Comparison of ENCODE assay signal across 11 mouse cellular contexts in the genomic region with DNA sequence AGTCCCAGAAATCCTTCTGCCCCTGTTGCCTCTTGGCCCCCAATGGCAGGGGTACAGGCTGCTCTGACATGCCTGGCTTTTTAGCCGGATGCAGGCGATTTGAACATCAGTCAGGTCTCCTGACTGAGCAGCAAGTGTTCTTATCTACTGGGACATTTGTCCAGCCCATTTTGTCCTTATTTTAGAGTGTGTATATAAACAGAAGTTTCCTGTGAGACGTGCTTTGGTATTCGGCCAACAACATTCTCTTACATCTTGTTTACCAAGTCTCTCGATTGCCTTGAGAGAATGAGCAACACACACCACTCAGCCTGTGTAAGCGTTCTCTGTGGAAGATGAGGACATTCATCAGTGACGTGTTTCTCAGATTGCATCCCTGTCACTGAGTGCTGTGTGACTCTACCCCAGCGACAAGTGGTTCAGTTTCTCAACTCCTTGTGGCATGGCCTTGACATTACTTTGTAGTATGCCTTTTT. TPM values are rescaled to one million over a fixed set of nuclear protein-coding genes. Genes with fewer than 3 reads are reported as not detected.
DNase-seq lines count a peak whose midpoint lies in the region; ATAC-seq and TF ChIP-seq lines count a peak whose summit lies in the region.
"Had no signal": no experiment of that assay in that cellular context is flagged by ENCODE, and none has a peak within 500 bp of the region (broad histone marks: within the 10 kb centered on the region; RNA-seq: fewer than 3 reads in every experiment).

No protein-coding gene starts in this region.

- ATAC-seq in hindbrain, postnatal 0 days, result no peak
- ATAC-seq in hindbrain, embryonic 11.5 days (ENCODE audit: low FRiP score), result no peak
- ATAC-seq: forebrain, embryonic 15.5 days had no signal

- no peaks in the 10 kb centered on the region for H3K36me3 ChIP-seq in hindbrain, postnatal 0 days (ENCODE audit: insufficient read depth, low read length)
- no peaks in the 10 kb centered on the region for H3K36me3 ChIP-seq in hindbrain, embryonic 11.5 days (ENCODE audit: control insufficient read depth, insufficient read depth, low read length)
- H3K36me3 ChIP-seq: forebrain, embryonic 15.5 days; hindbrain, embryonic 13.5 days had no signal

- no peak for TF ChIP-seq CTCF in hindbrain, postnatal 0 days (IDR thresholded peaks at IDR 0.05; ENCODE audit: low read depth)
- TF ChIP-seq CTCF in lung, adult 2 months (IDR thresholded peaks at IDR 0.05; ENCODE audit: insufficient read depth, low read length), result no peak

- peak; percentile 51; the same call in 1 of the 2 replicates for TF ChIP-seq POLR2A in lung, adult 2 months (IDR thresholded peaks at IDR 0.05; ENCODE audit: borderline replicate concordance, extremely low read depth, low read depth, low read length)

- H3K27ac ChIP-seq in hindbrain, postnatal 0 days, result peak overlapping the region; percentile 38; the same call in 1 of the 2 replicates
- no peak overlapping the region for H3K27ac ChIP-seq in hindbrain, embryonic 11.5 days (ENCODE audit: low read depth, low read length)
- H3K27ac ChIP-seq: forebrain, embryonic 15.5 days; hindbrain, embryonic 13.5 days had no signal

- no peak overlapping the region for H3K9ac ChIP-seq in hindbrain, postnatal 0 days (replicated peaks; ENCODE audit: low read length)
- H3K9ac ChIP-seq in hindbrain, embryonic 11.5 days (ENCODE audit: low read depth, low read length), result no peak overlapping the region
- H3K9ac ChIP-seq: forebrain, embryonic 15.5 days; hindbrain, embryonic 13.5 days had no signal

- no peak overlapping the region for H3K4me2 ChIP-seq in hindbrain, postnatal 0 days (ENCODE audit: low read depth, low read length)
- no peak overlapping the region for H3K4me2 ChIP-seq in hindbrain, embryonic 11.5 days (replicated peaks; ENCODE audit: low read depth, low read length)
- H3K4me2 ChIP-seq: forebrain, embryonic 15.5 days; hindbrain, embryonic 13.5 days had no signal

- H3K9me3 ChIP-seq in hindbrain, postnatal 0 days (ENCODE audit: low read length), result no peaks in the 10 kb centered on the region
- no peaks in the 10 kb centered on the region for H3K9me3 ChIP-seq in hindbrain, embryonic 11.5 days (ENCODE audit: control insufficient read depth, low read length)
- H3K9me3 ChIP-seq: forebrain, embryonic 15.5 days; hindbrain, embryonic 13.5 days had no signal

- WGBS in hindbrain, postnatal 0 days, result 71% methylated on average over 8 of the region's 8 CpGs
- WGBS in hindbrain, embryonic 11.5 days, result 79% methylated on average over 8 of the region's 8 CpGs
- WGBS in lung, adult 2 months, result 17% methylated on average over 8 of the region's 8 CpGs

- no peak for DNase-seq in hindbrain, postnatal 0 days (ENCODE audit: low spot score)
- no peak for DNase-seq in hindbrain, embryonic 11.5 days (ENCODE audit: low spot score)
- peak; percentile 58 for DNase-seq in NIH3T3 (ENCODE audit: low read depth)
- peak; percentile 54 to 72 for DNase-seq in heart, adult 9 months (ENCODE audit: low spot score in 2 of 2)
- DNase-seq in lung, adult 2 months, result peak; percentile 59
- DNase-seq in cerebellum, postnatal 10 days, result no peak
- no peak for DNase-seq in right cerebral cortex, postnatal 4 days
- DNase-seq in ovary, adult 18-20 months (ENCODE audit: low spot score), result no peak
- DNase-seq: thymus, postnatal 14 days had no signal

- no peak overlapping the region for H3K4me3 ChIP-seq in hindbrain, postnatal 0 days (ENCODE audit: low read length)
- H3K4me3 ChIP-seq in hindbrain, embryonic 11.5 days (ENCODE audit: low read depth, low read length), result no peak overlapping the region
- H3K4me3 ChIP-seq in lung, adult 2 months (replicated peaks; ENCODE audit: extremely low read depth, low read depth, low read length), result no peak overlapping the region
- H3K4me3 ChIP-seq: forebrain, embryonic 15.5 days; hindbrain, embryonic 13.5 days had no signal

- no peaks in the 10 kb centered on the region for H3K4me1 ChIP-seq in hindbrain, postnatal 0 days (ENCODE audit: insufficient read depth, low read length)
- no peaks in the 10 kb centered on the region for H3K4me1 ChIP-seq in hindbrain, embryonic 11.5 days (replicated peaks; ENCODE audit: control insufficient read depth, insufficient read depth, low read length)
- H3K4me1 ChIP-seq in lung, adult 2 months (ENCODE audit: control insufficient read depth, insufficient read depth, low read length), result peaks cover 18% of the 10 kb centered on the region

- H3K27me3 ChIP-seq in hindbrain, postnatal 0 days (ENCODE audit: insufficient read depth, low read length), result no peaks in the 10 kb centered on the region
- no peaks in the 10 kb centered on the region for H3K27me3 ChIP-seq in hindbrain, embryonic 11.5 days (ENCODE audit: control insufficient read depth, insufficient read depth, low read length)
- H3K27me3 ChIP-seq: forebrain, embryonic 15.5 days; hindbrain, embryonic 13.5 days had no signal

RNA-seq across cellular contexts. Expression of gene Eif4h, which starts 5.4 kb away (rescaled TPM):
- 472 and 489 TPM in 2 replicates for total RNA-seq in hindbrain, postnatal 0 days (2014; rRNA removed)
- 298 and 304 TPM in 2 replicates for polyA plus RNA-seq in hindbrain, postnatal 0 days (2015; fragmentation: Nextera tagmentation; extraction: Ambion mirVana)
- polyA plus RNA-seq in hindbrain, embryonic 11.5 days (2014; fragmentation: Nextera tagmentation; extraction: Ambion mirVana), result 434 and 445 TPM in 2 replicates
- polyA plus RNA-seq in lung, adult 2 months (2012; rRNA removed), result 243 and 280 TPM in 2 replicates

RNA-seq across cellular contexts. Expression of gene Lat2, which starts 29.9 kb away (rescaled TPM):
- 0.93 and 2.8 TPM in 2 replicates for total RNA-seq in hindbrain, postnatal 0 days (2014; rRNA removed)
- 1.6 and 4.8 TPM in 2 replicates for polyA plus RNA-seq in hindbrain, postnatal 0 days (2015; fragmentation: Nextera tagmentation; extraction: Ambion mirVana)
- 0.77 and 3.1 TPM in 2 replicates for polyA plus RNA-seq in hindbrain, embryonic 11.5 days (2014; fragmentation: Nextera tagmentation; extraction: Ambion mirVana)
- 8.0 and 8.4 TPM in 2 replicates for polyA plus RNA-seq in lung, adult 2 months (2012; rRNA removed)

RNA-seq across cellular contexts. Expression of gene Limk1, which starts 43.7 kb away (rescaled TPM):
- 89.7 and 90.6 TPM in 2 replicates for total RNA-seq in hindbrain, postnatal 0 days (2014; rRNA removed)
- 19.7 and 20.4 TPM in 2 replicates for polyA plus RNA-seq in hindbrain, postnatal 0 days (2015; fragmentation: Nextera tagmentation; extraction: Ambion mirVana)
- 12.4 and 14.7 TPM in 2 replicates for polyA plus RNA-seq in hindbrain, embryonic 11.5 days (2014; fragmentation: Nextera tagmentation; extraction: Ambion mirVana)
- polyA plus RNA-seq in lung, adult 2 months (2012; rRNA removed), result 29.6 and 31.1 TPM in 2 replicates

Comparison
In these comparisons a context has a peak if more than half of its experiments do, and no peak if none do; other contexts are left out.
1. DNase-seq: peak in NIH3T3 (single experiment), heart, adult 9 months (2 of 2) and lung, adult 2 months (single experiment); none in hindbrain, postnatal 0 days (single experiment), hindbrain, embryonic 11.5 days (single experiment), cerebellum, postnatal 10 days (0 of 2), right cerebral cortex, postnatal 4 days (single experiment) and ovary, adult 18-20 months (single experiment).